Mouse (Mus musculus) kidney, embryonic 16.5 days (tissue): Measurements from ENCODE around the gene Slc35b2. TPM values are rescaled to one million over a fixed set of nuclear protein-coding genes. Genes with fewer than 3 reads are reported as not detected.

ENCODE experiments used
- ATAC-seq: fragments of 200-750 bp; cut with Nextera tagmentation; 2 replicates; pipeline ENCODE4 v1.8.0; 2017; ENCODE audit warnings: moderate TSS enrichment; ENCODE audit not compliant: low FRiP score, low TSS enrichment
- H3K27ac ChIP-seq: fragments of 300-500 bp; sonication (generic); 2 replicates; pipeline ENCODE4 v1.5.1; 2014; ENCODE audit warnings: low read length
- H3K27me3 ChIP-seq: fragments of 300-500 bp; sonication (generic); 2 replicates; pipeline ENCODE4 v1.6.1; 2014; ENCODE audit warnings: low read length, control low read depth, mixed read lengths; ENCODE audit not compliant: insufficient read depth
- H3K36me3 ChIP-seq: fragments of 300-500 bp; sonication (generic); 2 replicates; pipeline ENCODE4 v1.6.1; 2014; ENCODE audit warnings: low read length, control low read depth, mixed read lengths; ENCODE audit not compliant: insufficient read depth
- H3K4me1 ChIP-seq: fragments of 300-500 bp; sonication (generic); 2 replicates; pipeline ENCODE4 v1.6.1; 2014; ENCODE audit warnings: low read length, control low read depth, mixed read lengths; ENCODE audit not compliant: insufficient read depth
- H3K4me2 ChIP-seq: fragments of 300-500 bp; sonication (generic); replicated peaks from 2 replicates; pipeline ENCODE4 v1.6.1; 2014; ENCODE audit warnings: low read depth, low read length
- H3K4me3 ChIP-seq: fragments of 300-500 bp; sonication (generic); 2 replicates; pipeline ENCODE4 v1.5.1; 2014; ENCODE audit warnings: mild to moderate bottlenecking, low read length
- H3K9ac ChIP-seq: fragments of 300-500 bp; sonication (generic); replicated peaks from 2 replicates; pipeline ENCODE4 v1.6.1; 2014; ENCODE audit warnings: low read length
- H3K9me3 ChIP-seq: fragments of 300-500 bp; sonication (generic); 2 replicates; pipeline ENCODE4 v1.6.1; 2016; ENCODE audit warnings: low read length, control low read depth
- WGBS: fragments of 180-500 bp; shearing (Covaris S2); extraction: QIAGEN DNeasy Blood & Tissue Kit; methylation state at CpG from one replicate; pipeline ENCODE4 v1.1.7; 2014; 5-methylcytosine and 5-hydroxymethylcytosine counted together
- polyA plus RNA-seq: library from polyadenylated mRNA; unstranded; fragments of >200 nt; fragmentation: Nextera tagmentation; extraction: Ambion mirVana; gene quantifications from 2 replicates; pipeline ENCODE4 v1.2.1, GENCODE M21; 2015

Gene Slc35b2
- polyA plus RNA-seq, 1 experiment from 2014 or later = 170 TPM

- Histone ChIP-seq H3K27me3 (no peaks in the 10 kb centered on the region), H3K4me1 (peaks cover 33% of the 10 kb centered on the region), H3K4me3 (no peak overlapping the region), H3K9me3 (peaks cover 2% of the 10 kb centered on the region; the same call in 1 of the 2 replicates), H3K36me3 (peaks cover 4% of the 10 kb centered on the region), H3K9ac (no peak overlapping the region), H3K4me2 (no peak overlapping the region), H3K27ac (peak overlapping the region; percentile 17; the same call in 1 of the 2 replicates)
- WGBS = 5% methylated on average over 2 of the region's 2 CpGs
- no peak for ATAC-seq
Measured at GRCm38 (mm10) chr17:45581567-45581983, 17.9 kb downstream of the Slc35b2 start.

DNA sequence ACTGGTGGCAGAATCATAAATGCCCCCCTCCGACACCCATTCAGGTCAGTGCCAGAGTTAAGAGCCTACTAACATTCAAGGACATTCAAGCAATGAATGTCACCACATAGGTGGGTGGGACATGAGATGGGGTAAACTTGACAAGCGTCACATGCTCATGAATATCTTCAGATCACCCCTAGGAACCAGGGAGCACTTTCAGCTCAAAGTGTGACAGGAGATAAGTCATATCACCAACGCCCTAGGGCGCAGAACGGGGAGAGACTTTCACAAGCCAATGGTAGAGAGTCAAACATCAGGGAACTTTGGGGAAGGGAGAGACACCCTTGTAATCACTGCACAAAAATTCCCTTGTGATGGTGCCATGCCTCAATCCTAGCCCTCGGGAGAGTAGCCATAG is 18.5 kb downstream of the Slc35b2 start:
- 92% methylated on average over 6 of the region's 6 CpGs for WGBS

DNA sequence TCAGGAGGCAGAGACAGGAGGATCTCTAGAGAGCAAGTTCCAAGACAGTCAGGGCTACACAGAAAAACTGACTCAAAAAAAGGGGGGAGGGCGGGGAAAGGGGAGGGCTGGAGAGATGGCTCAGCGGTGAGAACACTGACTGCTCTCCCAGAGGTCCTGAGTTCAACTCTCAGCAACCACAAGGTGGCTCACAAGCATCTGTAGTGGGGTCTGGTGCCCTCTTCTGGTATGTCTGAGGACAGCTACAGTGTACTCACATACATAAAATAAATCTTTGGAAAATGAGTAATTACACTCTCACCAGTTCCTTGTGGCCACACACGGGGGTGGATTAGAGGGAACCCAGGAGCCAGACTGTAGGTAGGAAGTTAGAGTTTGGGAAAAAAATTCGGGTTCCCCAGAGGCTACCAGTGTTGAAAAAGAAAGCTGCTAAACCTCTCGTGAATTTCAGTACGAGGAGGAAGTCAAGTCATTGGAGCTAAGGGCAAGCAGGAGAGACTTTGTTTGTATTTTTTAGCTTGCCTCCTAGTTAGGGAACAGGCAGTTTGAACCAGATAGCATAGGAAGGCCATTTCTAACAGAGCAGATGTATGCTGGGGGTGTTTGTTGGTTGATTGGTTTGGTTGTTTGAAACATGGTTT is 19.2 kb downstream of the Slc35b2 start:
- Histone ChIP-seq H3K9me3 (peaks cover 9% of the 10 kb centered on the region; the same call in 1 of the 2 replicates), H3K4me3 (no peak overlapping the region), H3K27me3 (no peaks in the 10 kb centered on the region), H3K4me1 (peaks cover 33% of the 10 kb centered on the region), H3K4me2 (no peak overlapping the region), H3K36me3 (peaks cover 12% of the 10 kb centered on the region), H3K9ac (no peak overlapping the region), H3K27ac (no peak overlapping the region)
- 68% methylated on average over 6 of the region's 6 CpGs for WGBS
- no peak for ATAC-seq

More for the DNA sequence above, 18.5 kb downstream of the Slc35b2 start:
- Histone ChIP-seq H3K27ac (no peak overlapping the region), H3K9ac (no peak overlapping the region), H3K9me3 (peaks cover 8% of the 10 kb centered on the region; the same call in 1 of the 2 replicates), H3K4me2 (no peak overlapping the region), H3K36me3 (peaks cover 10% of the 10 kb centered on the region), H3K4me3 (no peak overlapping the region), H3K4me1 (peaks cover 33% of the 10 kb centered on the region), H3K27me3 (no peaks in the 10 kb centered on the region)
- no peak for ATAC-seq

DNA sequence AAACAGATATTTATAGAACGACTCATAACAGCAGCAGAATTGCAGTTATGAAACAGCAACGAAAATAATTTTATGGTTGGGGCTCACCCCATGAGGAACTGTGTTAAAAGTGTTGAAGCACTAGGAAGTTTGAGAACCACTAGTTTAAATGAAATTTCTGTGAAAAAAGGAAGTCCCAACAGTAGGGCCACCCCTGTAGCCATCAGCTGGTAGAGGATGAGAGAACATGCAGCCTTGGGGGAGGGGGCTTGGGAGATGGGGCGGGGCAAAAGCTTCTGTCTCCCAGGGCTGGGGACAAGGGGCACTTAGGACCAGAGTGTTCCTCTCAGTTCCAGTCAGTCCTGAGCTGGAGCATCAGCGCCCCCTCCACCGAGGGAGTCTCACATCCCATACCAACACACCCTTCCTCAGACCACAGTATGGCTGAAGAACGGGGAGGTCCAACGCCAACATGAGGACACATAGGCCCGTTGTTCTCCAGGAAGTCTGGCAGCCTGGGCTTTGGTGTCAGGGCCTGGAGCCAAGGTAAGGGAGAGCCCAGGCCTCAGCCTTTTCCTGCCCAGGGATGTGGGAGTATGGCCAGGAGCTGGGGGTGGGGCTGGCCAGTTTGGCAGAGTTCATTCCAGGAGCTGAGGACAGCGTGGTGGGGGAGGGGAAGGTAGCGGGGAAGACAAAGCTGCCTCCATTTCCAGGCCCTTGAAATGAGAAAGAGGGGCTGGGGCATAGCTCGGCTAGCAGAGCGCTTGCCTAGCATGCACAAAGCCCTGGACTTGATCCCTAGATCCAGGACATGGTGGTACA is 20.6 kb downstream of the Slc35b2 start:
- Histone ChIP-seq H3K27ac (peak overlapping the region; percentile 84), H3K4me2 (no peak overlapping the region; the same call in 1 of the 2 replicates), H3K36me3 (peaks cover 25% of the 10 kb centered on the region), H3K4me3 (no peak overlapping the region), H3K27me3 (no peaks in the 10 kb centered on the region), H3K9me3 (peaks cover 9% of the 10 kb centered on the region; the same call in 1 of the 2 replicates), H3K4me1 (peaks cover 33% of the 10 kb centered on the region), H3K9ac (peak overlapping the region; percentile 53)
- WGBS = 35% methylated on average over 12 of the region's 12 CpGs
- peak; percentile 50 for ATAC-seq

- no peak overlapping the region; the same call in 1 of the 2 replicates for H3K4me2 ChIP-seq
- no peaks in the 10 kb centered on the region for H3K27me3 ChIP-seq
- peaks cover 29% of the 10 kb centered on the region for H3K36me3 ChIP-seq
- H3K27ac ChIP-seq = peak overlapping the region; percentile 84
- H3K9ac ChIP-seq = peak overlapping the region; percentile 53
- H3K9me3 ChIP-seq = peaks cover 9% of the 10 kb centered on the region; the same call in 1 of the 2 replicates
- H3K4me3 ChIP-seq = no peak overlapping the region
- peak; percentile 60 for ATAC-seq
- peaks cover 33% of the 10 kb centered on the region for H3K4me1 ChIP-seq
- 17% methylated on average over 14 of the region's 14 CpGs for WGBS
Measured at GRCm38 (mm10) chr17:45584939-45585678, 21.4 kb downstream of the Slc35b2 start.

- peaks cover 31% of the 10 kb centered on the region for H3K4me1 ChIP-seq
- peak overlapping the region; percentile 84 for H3K27ac ChIP-seq
- 0 out of 2 replicates have a peak overlapping the region, but pooled peaks have one; percentile 0 for H3K9ac ChIP-seq
- WGBS = 77% methylated on average over 23 of the region's 23 CpGs
- 0 out of 2 replicates have a peak, but pooled peaks have one; percentile 2 for ATAC-seq
- no peak overlapping the region for H3K4me2 ChIP-seq
- H3K36me3 ChIP-seq = peaks cover 32% of the 10 kb centered on the region
- no peak overlapping the region for H3K4me3 ChIP-seq
- no peaks in the 10 kb centered on the region for H3K27me3 ChIP-seq
- H3K9me3 ChIP-seq = peaks cover 9% of the 10 kb centered on the region; the same call in 1 of the 2 replicates
Measured at GRCm38 (mm10) chr17:45585725-45586448, 22.2 kb downstream of the Slc35b2 start.

DNA sequence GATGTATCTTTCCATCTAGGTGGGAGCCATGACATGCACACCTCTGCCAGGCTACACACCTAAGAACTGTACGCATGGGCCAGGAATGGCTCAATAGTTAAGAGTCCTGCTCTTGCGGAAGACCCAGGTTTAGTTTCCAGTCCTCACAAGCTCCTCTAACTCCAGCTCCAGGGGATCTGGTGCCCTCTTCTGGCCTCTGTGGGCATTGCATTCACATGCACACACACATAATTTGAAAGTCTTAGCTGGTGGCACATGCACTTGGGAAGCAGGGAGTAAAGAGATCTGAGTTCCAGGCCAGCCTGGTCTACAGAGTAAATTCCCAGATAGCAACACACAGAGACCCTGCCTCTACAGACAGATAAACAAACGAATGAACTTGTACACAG is 22.8 kb downstream of the Slc35b2 start:
- Histone ChIP-seq H3K36me3 (peaks cover 32% of the 10 kb centered on the region), H3K27me3 (no peaks in the 10 kb centered on the region), H3K9me3 (peaks cover 9% of the 10 kb centered on the region; the same call in 1 of the 2 replicates), H3K4me1 (peaks cover 29% of the 10 kb centered on the region), H3K4me2 (no peak overlapping the region), H3K4me3 (no peak overlapping the region), H3K9ac (no peak overlapping the region), H3K27ac (no peak overlapping the region; the same call in 1 of the 2 replicates)
- ATAC-seq = no peak
- 92% methylated on average over 3 of the region's 3 CpGs for WGBS

GRCm38 (mm10) chr17:45588370-45588769 is 24.7 kb downstream of the Slc35b2 start:
- H3K27ac ChIP-seq = no peak overlapping the region
- H3K27me3 ChIP-seq = no peaks in the 10 kb centered on the region
- no peak overlapping the region for H3K4me3 ChIP-seq
- peaks cover 44% of the 10 kb centered on the region for H3K4me1 ChIP-seq
- H3K9ac ChIP-seq = no peak overlapping the region
- peaks cover 32% of the 10 kb centered on the region for H3K36me3 ChIP-seq
- peaks cover 9% of the 10 kb centered on the region; the same call in 1 of the 2 replicates for H3K9me3 ChIP-seq
- 85% methylated on average over 7 of the region's 7 CpGs for WGBS
- ATAC-seq = no peak
- no peak overlapping the region for H3K4me2 ChIP-seq

- H3K4me1 ChIP-seq = peaks cover 48% of the 10 kb centered on the region
- ATAC-seq = no peak
- over 99% methylated on average over 7 of the region's 7 CpGs for WGBS
Measured at GRCm38 (mm10) chr17:45589236-45589635, 25.6 kb downstream of the Slc35b2 start.

More at GRCm38 (mm10) chr17:45589236-45589635, 25.6 kb downstream of the Slc35b2 start:
- Histone ChIP-seq H3K36me3 (peaks cover 32% of the 10 kb centered on the region), H3K4me2 (no peak overlapping the region), H3K4me3 (no peak overlapping the region), H3K27me3 (no peaks in the 10 kb centered on the region), H3K9ac (no peak overlapping the region), H3K27ac (no peak overlapping the region), H3K9me3 (peaks cover 9% of the 10 kb centered on the region; the same call in 1 of the 2 replicates)
